Mouse (Mus musculus) liver, embryonic 11.5 days (tissue): ENCODE results near the gene Myo16. TPM values are rescaled to one million over a fixed set of nuclear protein-coding genes. Genes with fewer than 3 reads are reported as not detected.

Experiments used
- ATAC-seq: fragments of 200-750 bp; cut with Nextera tagmentation; replicated peaks from 2 replicates; pipeline ENCODE4 v1.8.0; 2017; ENCODE audit warnings: moderate number of reproducible peaks, mild to moderate bottlenecking, moderate TSS enrichment, moderate library complexity; ENCODE audit not compliant: low FRiP score
- DNase-seq: peaks from one replicate; pipeline ENCODE4 v3.0.0-alpha.2; 2017; ENCODE audit warnings: low spot score
- H3K27ac ChIP-seq: fragments of 300-500 bp; sonication (generic); 2 replicates; pipeline ENCODE4 v1.5.1; 2014; ENCODE audit warnings: mild to moderate bottlenecking, low read depth, low read length, control low read depth
- H3K27me3 ChIP-seq: fragments of 300-500 bp; sonication (generic); replicated peaks from 2 replicates; pipeline ENCODE4 v1.6.1; 2014; ENCODE audit warnings: low read length, mixed read lengths; ENCODE audit not compliant: control insufficient read depth, insufficient read depth
- H3K36me3 ChIP-seq: fragments of 300-500 bp; sonication (generic); 2 replicates; pipeline ENCODE4 v1.6.1; 2014; ENCODE audit warnings: mild to moderate bottlenecking, low read length, moderate library complexity, mixed read lengths; ENCODE audit not compliant: control insufficient read depth, insufficient read depth
- H3K4me1 ChIP-seq: fragments of 300-500 bp; sonication (generic); replicated peaks from 2 replicates; pipeline ENCODE4 v1.6.1; 2014; ENCODE audit warnings: low read length, mixed read lengths; ENCODE audit not compliant: control insufficient read depth, insufficient read depth
- H3K4me2 ChIP-seq: fragments of 300-500 bp; sonication (generic); 2 replicates; pipeline ENCODE4 v1.6.1; 2014; ENCODE audit warnings: mild to moderate bottlenecking, control low read depth, moderate library complexity
- H3K4me3 ChIP-seq: fragments of 300-500 bp; sonication (generic); 2 replicates; pipeline ENCODE4 v1.5.1; 2014; ENCODE audit warnings: low read depth, low read length, control low read depth
- H3K9ac ChIP-seq: fragments of 300-500 bp; sonication (generic); 2 replicates; pipeline ENCODE4 v1.6.1; 2014; ENCODE audit warnings: low read depth, low read length, control low read depth
- H3K9me3 ChIP-seq: fragments of 300-500 bp; sonication (generic); 2 replicates; pipeline ENCODE4 v1.6.1; 2016; ENCODE audit warnings: low read length, inconsistent platforms, mixed read lengths; ENCODE audit not compliant: control insufficient read depth
- WGBS: fragments of 180-500 bp; shearing (Covaris S2); extraction: QIAGEN DNeasy Blood & Tissue Kit; methylation state at CpG from one replicate; pipeline ENCODE4 v1.1.7; 2014; 5-methylcytosine and 5-hydroxymethylcytosine counted together
- polyA plus RNA-seq: library from polyadenylated mRNA; unstranded; fragments of >200 nt; fragmentation: Nextera tagmentation; extraction: Ambion mirVana; gene quantifications from 2 replicates; pipeline ENCODE4 v1.2.1, GENCODE M21; 2014

Myo16 gene
- polyA plus RNA-seq, 1 experiment from 2014 or later = 0.07 TPM

DNA sequence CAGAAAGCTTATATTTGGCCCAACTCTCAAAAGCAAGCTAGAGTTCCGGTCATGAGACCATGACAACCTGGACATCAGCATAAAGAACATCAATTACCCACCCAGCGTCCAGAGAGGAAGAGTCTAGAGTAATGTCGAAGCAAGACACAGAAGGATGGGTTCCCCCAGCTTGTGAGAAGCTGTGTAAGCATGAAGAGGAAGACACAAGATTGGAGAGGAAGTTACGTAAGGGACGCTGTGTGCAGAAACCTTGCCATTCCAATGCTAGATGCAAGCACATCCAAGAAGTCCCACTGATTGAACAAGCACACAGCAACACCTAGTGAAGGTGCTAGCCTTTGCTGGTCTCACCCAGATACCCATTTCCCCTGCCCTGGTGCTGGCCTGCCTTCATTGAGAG, 492.0 kb downstream of the Myo16 start:
- Histone ChIP-seq H3K27ac (no peak overlapping the region), H3K4me1 (peaks cover 6% of the 10 kb centered on the region; the same call in 1 of the 2 replicates), H3K4me3 (no peak overlapping the region), H3K27me3 (no peaks in the 10 kb centered on the region; the same call in 1 of the 2 replicates), H3K4me2 (no peak overlapping the region), H3K9ac (no peak overlapping the region), H3K9me3 (no peaks in the 10 kb centered on the region), H3K36me3 (no peaks in the 10 kb centered on the region)
- no peak for DNase-seq
- 74% methylated on average over 5 of the region's 5 CpGs for WGBS
- no peak for ATAC-seq

DNA sequence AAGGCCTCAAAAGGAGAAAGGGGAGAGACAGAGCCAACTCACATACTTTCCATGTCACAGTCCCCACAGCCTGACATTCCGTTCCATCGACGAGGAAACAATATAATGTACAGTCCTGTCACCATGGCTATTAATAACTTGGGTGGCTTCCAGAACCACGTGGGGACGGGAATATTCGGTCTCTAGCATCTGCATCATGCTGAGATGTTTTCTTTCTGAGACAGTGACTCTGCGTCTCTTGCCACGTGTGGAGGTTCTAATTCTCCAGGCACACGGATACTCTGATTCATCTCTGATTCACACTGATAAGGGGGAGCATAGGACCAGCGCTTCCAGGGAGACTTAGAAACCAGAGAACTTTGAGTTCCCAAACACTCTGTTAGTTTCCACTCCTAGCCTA, 492.8 kb downstream of the Myo16 start:
- Histone ChIP-seq H3K9ac (no peak overlapping the region), H3K4me2 (no peak overlapping the region), H3K4me3 (no peak overlapping the region), H3K36me3 (no peaks in the 10 kb centered on the region), H3K27me3 (no peaks in the 10 kb centered on the region; the same call in 1 of the 2 replicates), H3K9me3 (no peaks in the 10 kb centered on the region), H3K4me1 (peaks cover 2% of the 10 kb centered on the region; the same call in 1 of the 2 replicates), H3K27ac (no peak overlapping the region)
- ATAC-seq (no peak), DNase-seq (no peak)
- WGBS = 71% methylated on average over 10 of the region's 10 CpGs

DNA sequence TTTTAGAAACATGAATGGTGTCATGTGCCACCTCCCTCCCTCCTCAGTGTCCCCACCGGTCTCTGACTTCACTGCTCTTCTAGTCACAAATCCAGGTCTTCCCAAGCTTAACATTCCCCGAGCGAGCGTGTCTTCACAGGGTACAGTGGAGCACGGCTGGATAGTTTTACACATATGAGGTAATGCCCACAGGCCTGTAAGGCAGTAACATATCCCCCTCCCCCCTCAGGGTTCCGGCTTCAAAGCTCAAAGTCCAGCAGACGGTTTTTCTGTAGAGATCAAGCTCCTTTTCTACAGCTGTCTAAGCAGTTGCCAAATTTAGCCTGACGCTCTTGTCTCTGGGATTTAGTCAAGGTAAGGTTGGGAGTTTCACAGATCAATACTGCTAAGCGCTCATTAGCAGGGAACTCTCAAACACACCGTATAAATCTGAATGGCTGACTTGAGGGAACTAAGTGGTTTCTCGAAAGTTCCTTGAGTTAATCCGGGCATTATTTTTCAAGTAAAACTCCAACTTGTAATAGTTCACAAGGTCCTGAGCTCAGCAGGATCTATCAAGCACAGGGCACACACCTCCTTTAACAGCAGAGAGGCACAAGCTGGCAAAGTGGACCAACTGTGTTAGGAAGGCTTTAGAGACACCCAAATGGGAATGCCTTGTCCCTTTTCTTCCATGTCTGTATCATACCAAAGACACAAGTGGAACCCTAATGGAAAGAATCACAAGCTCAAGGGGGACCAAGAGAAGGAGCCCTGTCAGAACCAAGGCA, 498.0 kb downstream of the Myo16 start:
- H3K27me3 ChIP-seq = no peaks in the 10 kb centered on the region; the same call in 1 of the 2 replicates
- no peaks in the 10 kb centered on the region for H3K9me3 ChIP-seq
- no peaks in the 10 kb centered on the region for H3K36me3 ChIP-seq
- no peak for DNase-seq
- H3K9ac ChIP-seq = no peak overlapping the region
- no peak overlapping the region for H3K4me3 ChIP-seq
- H3K4me1 ChIP-seq = no peaks in the 10 kb centered on the region
- ATAC-seq = no peak
- H3K27ac ChIP-seq = no peak overlapping the region
- WGBS = 79% methylated on average over 12 of the region's 12 CpGs
- no peak overlapping the region for H3K4me2 ChIP-seq

DNA sequence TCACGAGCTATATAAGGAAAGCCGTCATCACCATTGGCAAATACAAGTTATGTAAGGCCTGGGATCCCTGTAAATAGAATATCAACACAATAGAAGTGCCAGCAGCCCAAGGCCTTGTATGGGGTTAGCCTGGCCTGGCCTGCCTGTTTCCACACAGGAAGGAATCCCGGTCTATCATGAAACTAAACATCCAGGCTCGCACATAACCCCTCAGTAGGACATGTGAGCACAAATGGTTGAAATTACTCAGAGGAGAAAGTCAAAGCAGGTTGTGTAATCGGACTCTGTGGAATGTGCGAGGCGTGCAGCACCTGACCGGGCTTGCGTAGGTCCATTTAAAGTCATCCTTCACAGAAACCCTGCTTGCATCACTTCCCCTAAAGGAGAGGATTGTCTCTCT, 499.6 kb downstream of the Myo16 start:
- no peak overlapping the region for H3K9ac ChIP-seq
- no peak for DNase-seq
- no peak for ATAC-seq
- WGBS = 79% methylated on average over 9 of the region's 9 CpGs
- no peak overlapping the region for H3K27ac ChIP-seq
- H3K27me3 ChIP-seq = no peaks in the 10 kb centered on the region
- no peak overlapping the region for H3K4me2 ChIP-seq
- H3K36me3 ChIP-seq = no peaks in the 10 kb centered on the region
- H3K4me1 ChIP-seq = 0 out of 2 replicates have a peak, but pooled peaks cover 3% of the 10 kb centered on the region
- H3K9me3 ChIP-seq = no peaks in the 10 kb centered on the region
- H3K4me3 ChIP-seq = no peak overlapping the region

DNA sequence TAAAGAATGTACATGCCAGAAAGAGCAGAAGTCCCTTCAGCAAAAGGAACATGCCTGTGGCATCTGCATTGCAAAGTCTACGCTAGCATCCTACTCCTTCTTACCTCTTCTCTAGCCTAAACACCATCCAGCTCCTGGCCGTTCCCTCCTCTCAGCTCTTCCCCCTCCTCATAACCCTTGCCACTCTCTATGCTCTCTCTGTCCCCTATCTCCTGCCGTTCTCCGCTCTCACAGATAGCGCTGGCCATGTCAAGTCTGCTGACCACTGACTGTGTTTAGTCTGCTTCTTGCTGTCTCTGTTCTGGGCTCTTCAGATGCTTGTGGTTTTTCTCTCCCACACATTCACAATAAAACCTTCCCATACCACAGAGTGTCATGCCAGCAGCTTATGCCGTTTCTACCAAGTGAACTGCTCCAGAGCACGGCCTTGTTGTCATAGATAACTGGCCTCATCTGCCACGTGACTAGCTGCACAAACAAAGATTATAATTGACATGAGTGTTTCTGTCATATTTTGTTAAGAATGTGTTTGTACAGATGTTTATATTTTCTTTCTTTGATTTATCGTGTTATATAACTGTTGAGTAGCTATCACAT, 501.3 kb downstream of the Myo16 start:
- ATAC-seq = no peak
- 52% methylated on average over 9 of the region's 9 CpGs for WGBS
- Histone ChIP-seq H3K36me3 (no peaks in the 10 kb centered on the region), H3K27ac (no peak overlapping the region), H3K4me1 (0 out of 2 replicates have a peak, but pooled peaks cover 4% of the 10 kb centered on the region), H3K27me3 (no peaks in the 10 kb centered on the region), H3K9me3 (no peaks in the 10 kb centered on the region), H3K4me2 (no peak overlapping the region), H3K4me3 (no peak overlapping the region), H3K9ac (no peak overlapping the region)
- no peak for DNase-seq

DNA sequence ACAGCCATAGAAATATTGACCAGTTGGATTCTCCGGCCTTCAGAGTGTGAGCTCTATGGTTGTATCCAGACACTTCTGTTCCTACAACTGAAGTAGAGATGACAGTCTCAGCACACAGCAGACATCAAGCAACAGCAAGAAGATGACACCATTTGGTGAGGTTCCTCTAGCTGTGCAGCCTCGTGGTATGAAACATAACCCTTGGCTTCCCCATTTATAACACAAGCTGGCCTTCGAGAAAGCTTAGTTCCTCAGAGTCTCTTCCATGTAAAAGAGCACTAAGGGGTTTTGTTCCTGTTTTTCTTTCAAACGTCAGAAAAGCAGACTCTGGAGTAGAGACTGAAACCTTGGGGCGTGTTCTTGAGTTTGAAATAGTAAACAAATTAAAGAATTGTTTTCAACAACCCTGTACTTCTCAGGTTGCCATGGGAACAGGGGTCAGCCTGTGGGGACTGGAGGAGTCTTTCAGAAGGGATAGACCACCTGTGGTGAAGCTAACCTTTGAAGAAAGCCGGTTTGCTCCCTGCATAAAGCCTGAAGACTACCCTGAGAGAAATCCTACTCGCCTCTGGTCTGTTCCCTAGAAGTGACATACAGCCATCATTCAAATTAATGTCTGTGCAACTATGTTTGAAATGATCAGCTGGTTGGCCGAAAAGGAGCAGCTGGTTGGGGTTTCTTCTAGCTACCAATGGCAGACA, 510.2 kb downstream of the Myo16 start:
- Histone ChIP-seq H3K4me2 (no peak overlapping the region), H3K27ac (no peak overlapping the region), H3K27me3 (no peaks in the 10 kb centered on the region), H3K4me1 (no peaks in the 10 kb centered on the region), H3K9ac (no peak overlapping the region), H3K9me3 (no peaks in the 10 kb centered on the region), H3K4me3 (no peak overlapping the region), H3K36me3 (no peaks in the 10 kb centered on the region)
- ATAC-seq = no peak
- DNase-seq = no peak
- 30% methylated on average over 8 of the region's 8 CpGs for WGBS

DNA sequence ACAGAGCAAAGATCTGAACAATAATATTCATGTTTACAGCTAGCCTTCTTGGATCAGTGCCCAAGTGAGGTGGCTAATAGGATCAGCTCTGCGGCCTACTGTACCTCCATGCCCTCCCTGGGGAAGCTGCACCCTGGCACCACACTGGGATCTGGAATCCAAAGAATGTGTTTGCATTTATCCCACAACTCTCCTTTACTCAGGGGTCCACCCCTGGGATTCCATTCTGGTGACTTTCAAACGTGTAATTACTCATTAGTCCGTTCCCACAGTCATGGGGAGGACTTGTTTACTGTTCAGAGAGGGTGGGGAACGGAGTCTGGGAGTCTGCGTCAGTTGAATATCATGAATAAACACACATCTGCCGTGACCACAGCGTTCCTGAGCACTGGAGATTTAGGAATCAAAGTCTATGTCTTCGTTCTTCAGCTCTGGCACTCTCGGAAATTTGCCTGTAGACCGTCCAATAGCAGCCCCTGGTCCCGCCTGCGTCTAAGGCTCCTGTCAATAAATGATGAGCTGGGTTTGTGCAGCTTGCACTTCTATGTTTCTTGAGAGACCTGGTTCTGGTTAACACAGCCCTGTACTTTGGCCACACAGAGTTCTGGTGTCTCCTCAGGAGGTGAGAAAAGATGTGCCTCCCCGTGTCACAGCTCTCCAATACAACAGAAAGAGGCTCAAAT, 511.3 kb downstream of the Myo16 start:
- WGBS = 30% methylated on average over 13 of the region's 13 CpGs
- H3K4me1 ChIP-seq = no peaks in the 10 kb centered on the region
- no peaks in the 10 kb centered on the region for H3K36me3 ChIP-seq
- H3K27ac ChIP-seq = no peak overlapping the region
- H3K4me3 ChIP-seq = no peak overlapping the region
- ATAC-seq (no peak), DNase-seq (no peak)
- no peak overlapping the region for H3K4me2 ChIP-seq
- no peak overlapping the region for H3K9ac ChIP-seq
- H3K27me3 ChIP-seq = no peaks in the 10 kb centered on the region
- H3K9me3 ChIP-seq = no peaks in the 10 kb centered on the region

DNA sequence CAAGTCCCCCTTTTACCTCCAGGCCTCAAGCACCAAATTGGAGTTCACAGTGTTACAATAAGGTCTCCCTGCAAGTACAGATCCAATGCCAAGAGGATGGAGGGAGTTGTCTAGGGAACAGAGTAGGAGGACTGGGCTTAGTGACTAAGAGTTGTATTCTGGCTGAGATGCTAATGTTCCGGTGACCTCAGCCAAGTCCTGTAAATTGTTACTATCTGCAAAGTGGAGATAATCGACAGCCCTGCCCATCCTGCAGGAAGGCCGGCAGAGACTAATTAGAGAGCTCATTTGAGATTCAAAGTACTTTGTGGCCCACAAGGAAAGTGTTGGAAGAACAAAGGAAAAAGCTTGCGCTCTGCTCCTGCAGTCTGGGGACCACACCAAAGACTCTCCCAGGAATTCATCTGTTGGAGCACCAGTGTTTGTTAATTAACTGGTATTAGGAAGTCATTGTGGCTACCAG, 512.1 kb downstream of the Myo16 start:
- Histone ChIP-seq H3K4me1 (no peaks in the 10 kb centered on the region), H3K27me3 (no peaks in the 10 kb centered on the region), H3K4me3 (no peak overlapping the region), H3K4me2 (no peak overlapping the region), H3K36me3 (no peaks in the 10 kb centered on the region), H3K9me3 (no peaks in the 10 kb centered on the region), H3K27ac (no peak overlapping the region), H3K9ac (no peak overlapping the region)
- 30% methylated on average over 4 of the region's 4 CpGs for WGBS
- DNase-seq = no peak
- no peak for ATAC-seq
